Mouse (Mus musculus): ENCODE measurements around the gene Pcdh10. TPM values are rescaled to one million over a fixed set of nuclear protein-coding genes. Genes with fewer than 3 reads are reported as not detected.

The Pcdh10 gene
- total RNA-seq (2014; rRNA removed) (105 and 123 TPM in 2 replicates), polyA plus RNA-seq (2015; fragmentation: Nextera tagmentation; extraction: Ambion mirVana) (14.0 and 17.9 TPM in 2 replicates)

DNA sequence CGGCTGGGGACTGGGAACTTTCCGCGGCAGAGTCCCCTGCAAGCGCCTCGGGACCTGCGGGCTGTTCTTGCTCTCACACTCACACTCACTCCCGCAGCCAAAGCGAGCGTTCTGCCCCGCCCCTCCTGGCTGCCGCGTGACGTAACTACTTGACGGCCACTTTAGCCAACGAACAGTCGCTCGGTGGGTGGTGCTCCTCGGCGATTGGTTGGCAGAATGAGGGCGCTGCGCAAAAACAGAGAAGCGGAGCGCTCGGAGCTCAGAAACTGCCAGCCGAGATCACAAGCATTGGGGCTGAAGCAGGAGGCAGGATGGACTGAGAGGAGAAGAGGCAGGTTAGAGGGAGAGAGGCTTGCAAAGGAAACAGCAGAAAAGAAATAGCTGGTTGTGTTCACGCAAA is at the start of gene Pcdh10:
Gene Pcdh10 (plus strand): TSS at position 254 of the 400 bp plus-strand sequence.
- ATAC-seq (peak; percentile 87), DNase-seq (peak; percentile 99)
- Histone ChIP-seq H3K9ac (peak within 1 kb of the TSS; percentile 70), H3K27me3 (ENCODE audit: insufficient read depth, low read length) (no peaks in the 10 kb centered on the region), H3K9me3 (ENCODE audit: low read length) (no peaks in the 10 kb centered on the region), H3K36me3 (ENCODE audit: insufficient read depth) (no peaks in the 10 kb centered on the region), H3K27ac (ENCODE audit: low read depth, low read length) (peak within 1 kb of the TSS; percentile 85), H3K4me1 (ENCODE audit: insufficient read depth) (no peaks in the 10 kb centered on the region), H3K4me2 (ENCODE audit: low read depth) (peak within 1 kb of the TSS; percentile 92), H3K4me3 (ENCODE audit: low read depth, low read length) (peak within 1 kb of the TSS; percentile 79)
- WGBS = under 1% methylated on average over 26 of the region's 26 CpGs
- TF ChIP-seq CTCF (IDR thresholded peaks at IDR 0.05; ENCODE audit: low read depth) = peak; percentile 35

DNA sequence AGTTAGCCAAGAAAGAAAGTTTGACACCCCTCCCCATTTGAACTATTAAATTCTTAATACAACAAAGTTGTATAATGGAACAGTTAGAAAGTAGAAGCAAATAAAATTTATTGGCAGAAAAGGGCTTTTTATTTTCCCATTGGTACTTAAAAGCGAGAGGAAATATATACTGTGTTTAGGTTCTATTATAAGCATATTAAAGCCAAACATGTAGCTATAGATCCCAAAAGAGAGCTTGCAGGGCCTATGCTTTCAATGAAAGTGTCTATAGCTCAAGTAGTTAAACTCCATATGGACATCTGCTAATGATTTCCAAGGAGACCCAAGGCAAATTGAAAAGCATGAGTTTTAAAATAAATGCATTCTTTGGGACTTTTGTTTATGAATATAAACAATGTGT is 22.3 kb upstream of the Pcdh10 start:
- H3K4me3 ChIP-seq (ENCODE audit: low read depth, low read length) = no peak overlapping the region
- H3K27ac ChIP-seq (ENCODE audit: low read depth, low read length) = no peak overlapping the region
- H3K9me3 ChIP-seq (ENCODE audit: low read length) = no peaks in the 10 kb centered on the region
- H3K9ac ChIP-seq = no peak overlapping the region
- no peak for DNase-seq
- no peak for ATAC-seq
- TF ChIP-seq CTCF (IDR thresholded peaks at IDR 0.05; ENCODE audit: low read depth) = no peak
- WGBS = 93% methylated on average over 1 of the region's 1 CpGs
- H3K36me3 ChIP-seq (ENCODE audit: insufficient read depth) = no peaks in the 10 kb centered on the region
- H3K4me2 ChIP-seq (ENCODE audit: low read depth) = no peak overlapping the region
- no peaks in the 10 kb centered on the region for H3K27me3 ChIP-seq (ENCODE audit: insufficient read depth, low read length)
- H3K4me1 ChIP-seq (ENCODE audit: insufficient read depth) = no peaks in the 10 kb centered on the region

DNA sequence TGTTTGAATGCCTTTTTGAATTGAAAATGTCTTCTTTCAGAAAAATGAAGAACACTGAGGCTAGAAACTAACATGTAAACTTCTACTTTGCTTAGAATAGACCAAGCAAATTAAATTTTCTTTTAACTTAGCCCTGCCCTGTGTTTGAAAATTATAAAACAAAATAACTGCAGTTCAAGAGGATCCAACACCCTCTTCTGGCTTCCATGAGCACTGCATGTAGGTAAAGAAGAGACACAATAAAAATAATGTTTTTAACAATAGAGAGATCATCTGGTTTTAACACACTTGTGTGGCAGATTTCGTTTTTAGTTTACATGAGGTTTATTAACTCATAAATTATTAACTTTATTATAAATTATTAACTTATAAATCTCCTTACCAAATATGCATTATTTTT is 9.2 kb upstream of the Pcdh10 start:
- 58% methylated on average over 1 of the region's 1 CpGs for WGBS

DNA sequence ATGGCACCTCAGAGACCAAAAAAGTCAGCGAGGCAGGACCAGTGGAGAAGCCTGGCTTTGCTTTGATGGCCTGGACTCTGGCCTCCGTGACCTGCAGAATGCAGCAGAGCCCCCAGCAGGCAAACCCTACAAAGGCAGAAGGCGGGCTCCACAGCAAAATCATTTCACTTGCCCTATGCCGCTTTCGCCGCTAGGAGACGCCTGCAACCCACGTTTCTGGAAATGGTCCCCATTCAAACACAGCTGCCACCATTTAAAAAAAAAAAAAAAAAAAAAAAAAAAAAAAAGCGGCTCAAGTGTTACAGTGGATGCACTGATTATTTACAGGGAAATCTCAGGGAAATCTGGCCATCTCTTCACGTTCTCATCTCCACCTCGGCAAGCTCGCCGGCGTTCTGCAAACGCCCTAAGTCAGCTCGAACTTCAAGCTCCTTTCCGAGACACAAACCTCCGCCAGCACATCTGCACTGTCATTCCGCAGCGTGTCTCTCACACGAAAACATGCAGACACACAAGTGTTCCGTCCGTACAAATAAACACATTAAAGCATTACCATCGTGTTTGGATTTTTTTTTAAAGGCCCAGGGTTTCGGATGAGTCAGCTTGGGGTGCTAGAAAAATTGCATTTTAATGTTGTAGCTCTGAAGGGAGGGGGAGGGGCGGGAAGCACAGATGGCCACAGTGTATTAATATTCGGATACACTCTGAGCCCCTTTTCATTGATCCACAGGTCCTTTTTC is 2.3 kb upstream of the Pcdh10 start:
- Histone ChIP-seq H3K9me3 (ENCODE audit: low read length) (no peaks in the 10 kb centered on the region), H3K4me1 (ENCODE audit: insufficient read depth) (no peaks in the 10 kb centered on the region), H3K4me3 (ENCODE audit: low read depth, low read length) (peak overlapping the region; percentile 79), H3K4me2 (ENCODE audit: low read depth) (peak overlapping the region; percentile 92), H3K9ac (peak overlapping the region; percentile 70), H3K27me3 (ENCODE audit: insufficient read depth, low read length) (no peaks in the 10 kb centered on the region), H3K36me3 (ENCODE audit: insufficient read depth) (no peaks in the 10 kb centered on the region), H3K27ac (ENCODE audit: low read depth, low read length) (peak overlapping the region; percentile 85)
- DNase-seq (peak; percentile 91), ATAC-seq (peak; percentile 9; the same call in 1 of the 2 replicates)
- peak; percentile 92 for TF ChIP-seq CTCF (IDR thresholded peaks at IDR 0.05; ENCODE audit: low read depth)
- under 1% methylated on average over 27 of the region's 27 CpGs for WGBS

More for the DNA sequence above, 9.2 kb upstream of the Pcdh10 start:
- Histone ChIP-seq H3K9me3 (ENCODE audit: low read length) (no peaks in the 10 kb centered on the region), H3K9ac (no peak overlapping the region), H3K4me2 (ENCODE audit: low read depth) (no peak overlapping the region), H3K27me3 (ENCODE audit: insufficient read depth, low read length) (no peaks in the 10 kb centered on the region), H3K27ac (ENCODE audit: low read depth, low read length) (no peak overlapping the region), H3K36me3 (ENCODE audit: insufficient read depth) (no peaks in the 10 kb centered on the region), H3K4me3 (ENCODE audit: low read depth, low read length) (no peak overlapping the region), H3K4me1 (ENCODE audit: insufficient read depth) (no peaks in the 10 kb centered on the region)
- peak; percentile 53 for TF ChIP-seq CTCF (IDR thresholded peaks at IDR 0.05; ENCODE audit: low read depth)
- DNase-seq = no peak
- no peak for ATAC-seq

DNA sequence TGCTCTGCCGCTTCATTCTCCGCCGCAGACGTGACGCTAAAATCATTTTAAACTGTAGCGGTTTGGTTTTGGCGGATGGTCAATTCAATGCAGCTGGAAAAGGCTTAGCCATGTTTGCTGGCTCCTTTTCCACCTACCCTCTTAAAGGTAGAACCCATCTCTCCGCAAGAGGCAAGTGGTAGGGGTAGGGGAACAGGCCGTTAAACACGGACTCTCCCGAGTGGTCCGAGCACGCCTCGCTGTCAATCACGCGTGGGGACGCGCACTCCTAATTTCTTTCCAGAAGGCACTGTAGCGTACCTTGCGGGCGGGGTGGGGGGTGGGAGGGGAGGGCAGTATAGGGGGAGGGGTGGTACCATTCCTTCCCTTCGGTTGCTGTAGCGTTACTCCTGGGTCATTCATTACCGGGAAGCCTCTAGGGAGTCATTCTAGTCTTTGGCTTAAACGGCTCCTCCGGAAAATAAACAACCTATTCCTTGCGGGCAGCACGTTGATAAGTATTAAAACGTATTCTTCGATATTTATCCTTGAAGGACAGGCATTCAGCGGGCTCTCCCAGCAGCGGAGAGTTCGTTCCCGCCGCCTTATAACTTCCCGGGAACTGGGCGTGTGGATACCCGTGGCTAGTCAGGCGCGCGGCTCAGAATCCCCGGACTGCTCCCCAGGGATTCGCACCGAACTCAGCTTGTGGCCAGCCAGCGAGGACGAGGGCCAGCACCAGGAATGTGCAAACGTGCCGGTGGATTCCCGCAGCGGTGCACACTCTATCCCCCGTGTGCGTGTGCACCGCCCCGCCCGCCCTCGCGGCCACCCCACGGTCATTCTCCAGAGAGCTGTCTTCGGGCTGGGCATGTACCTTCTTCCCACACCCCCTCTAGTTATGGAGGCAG is 1.5 kb upstream of the Pcdh10 start:
- DNase-seq (peak; percentile 63), ATAC-seq (peak; percentile 3; the same call in 1 of the 2 replicates)
- peak overlapping the region; percentile 85 for H3K27ac ChIP-seq (ENCODE audit: low read depth, low read length)
- H3K4me3 ChIP-seq (ENCODE audit: low read depth, low read length) = peak overlapping the region; percentile 79
- peak overlapping the region; percentile 70 for H3K9ac ChIP-seq
- no peaks in the 10 kb centered on the region for H3K36me3 ChIP-seq (ENCODE audit: insufficient read depth)
- H3K9me3 ChIP-seq (ENCODE audit: low read length) = no peaks in the 10 kb centered on the region
- peak overlapping the region; percentile 92 for H3K4me2 ChIP-seq (ENCODE audit: low read depth)
- no peaks in the 10 kb centered on the region for H3K4me1 ChIP-seq (ENCODE audit: insufficient read depth)
- H3K27me3 ChIP-seq (ENCODE audit: insufficient read depth, low read length) = no peaks in the 10 kb centered on the region
- under 1% methylated on average over 59 of the region's 59 CpGs for WGBS
- no peak for TF ChIP-seq CTCF (IDR thresholded peaks at IDR 0.05; ENCODE audit: low read depth)

DNA sequence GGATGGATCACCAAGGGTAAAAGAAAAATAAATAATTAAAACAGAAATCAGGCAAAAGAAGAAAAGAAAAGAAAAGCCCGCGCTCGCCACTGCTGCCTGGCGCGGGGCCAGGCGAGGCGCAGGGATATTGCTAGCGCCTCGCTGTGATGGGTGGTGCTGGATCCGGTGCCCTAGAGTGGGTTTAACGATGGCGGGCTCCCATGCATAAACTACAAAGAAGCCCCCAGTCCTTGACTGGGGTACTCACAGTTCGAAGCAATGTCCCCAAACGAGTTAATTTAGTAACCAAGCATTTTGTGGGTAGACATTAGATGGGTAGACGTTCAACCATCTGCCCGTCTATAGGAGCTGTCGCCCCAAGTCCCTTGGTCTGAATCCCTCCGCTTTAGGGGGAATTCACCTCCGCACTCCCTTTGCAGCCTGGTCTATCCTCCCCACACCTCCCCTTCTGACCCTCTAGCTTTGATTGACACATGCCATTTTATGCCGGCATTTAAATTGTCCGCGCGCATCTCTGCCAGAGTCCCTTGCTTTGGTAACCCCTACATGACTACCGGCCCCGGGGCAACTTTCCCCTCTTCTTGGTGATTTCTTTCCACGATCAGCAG is 703 bp upstream of the Pcdh10 start:
- WGBS = 1% methylated on average over 26 of the region's 26 CpGs
- peak overlapping the region; percentile 70 for H3K9ac ChIP-seq
- no peaks in the 10 kb centered on the region for H3K36me3 ChIP-seq (ENCODE audit: insufficient read depth)
- H3K27ac ChIP-seq (ENCODE audit: low read depth, low read length) = peak overlapping the region; percentile 85
- no peaks in the 10 kb centered on the region for H3K9me3 ChIP-seq (ENCODE audit: low read length)
- H3K27me3 ChIP-seq (ENCODE audit: insufficient read depth, low read length) = no peaks in the 10 kb centered on the region
- no peaks in the 10 kb centered on the region for H3K4me1 ChIP-seq (ENCODE audit: insufficient read depth)
- ATAC-seq (peak; percentile 33), DNase-seq (peak; percentile 89)
- peak overlapping the region; percentile 92 for H3K4me2 ChIP-seq (ENCODE audit: low read depth)
- no peak for TF ChIP-seq CTCF (IDR thresholded peaks at IDR 0.05; ENCODE audit: low read depth)
- H3K4me3 ChIP-seq (ENCODE audit: low read depth, low read length) = peak overlapping the region; percentile 79

All from forebrain, postnatal 0 days (tissue).